Mouse (Mus musculus) embryo, embryonic 10 days (tissue): ENCODE data around the gene Sort1.
"Not testable (repeated sequence)": the region's sequence is repeated elsewhere in the genome, so short reads cannot be mapped to it uniquely, and the experiment has no call there.

Experiments
- DNase-seq: peaks from one replicate; pipeline ENCODE4 v3.0.0-alpha.2; 2015; ENCODE audit warnings: low spot score

Sort1 gene

DNA sequence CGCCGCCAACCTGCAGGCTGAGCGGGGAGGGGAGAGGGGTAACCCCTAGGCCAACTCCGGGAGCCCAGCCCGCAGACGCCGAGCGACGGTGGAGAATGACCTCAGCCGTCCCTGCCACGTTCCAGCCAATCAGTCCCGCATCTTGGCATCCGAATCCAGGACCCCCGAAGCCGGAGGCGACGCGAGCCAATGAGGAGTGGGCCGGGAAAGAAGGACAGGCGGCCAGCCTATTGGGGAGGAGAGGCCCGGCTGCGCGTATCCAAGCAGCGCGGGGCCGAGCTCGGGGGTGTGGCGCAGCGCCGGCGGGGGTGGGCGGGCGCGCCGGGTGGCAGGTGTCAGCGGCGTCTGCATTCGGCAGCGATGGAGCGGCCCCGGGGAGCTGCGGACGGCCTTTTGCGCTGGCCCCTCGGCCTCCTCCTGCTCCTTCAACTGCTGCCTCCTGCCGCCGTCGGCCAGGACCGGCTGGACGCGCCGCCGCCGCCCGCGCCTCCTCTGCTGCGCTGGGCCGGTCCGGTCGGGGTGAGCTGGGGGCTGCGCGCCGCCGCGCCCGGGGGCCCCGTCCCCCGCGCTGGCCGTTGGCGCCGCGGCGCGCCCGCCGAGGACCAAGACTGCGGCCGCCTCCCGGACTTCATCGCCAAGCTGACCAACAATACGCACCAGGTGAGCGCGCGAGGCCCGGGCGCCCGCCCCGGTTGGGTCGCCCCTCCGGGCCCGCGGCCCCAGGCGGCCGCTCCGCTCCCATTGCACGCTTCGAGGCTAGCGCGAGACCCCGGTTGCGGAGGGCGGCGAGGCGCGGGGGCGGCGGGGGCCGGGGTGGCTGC is at the start of gene Sort1:
Gene Sort1 (plus strand): TSS at position 302 of the 821 bp plus-strand sequence.
- DNase-seq, result peak; percentile 99

DNA sequence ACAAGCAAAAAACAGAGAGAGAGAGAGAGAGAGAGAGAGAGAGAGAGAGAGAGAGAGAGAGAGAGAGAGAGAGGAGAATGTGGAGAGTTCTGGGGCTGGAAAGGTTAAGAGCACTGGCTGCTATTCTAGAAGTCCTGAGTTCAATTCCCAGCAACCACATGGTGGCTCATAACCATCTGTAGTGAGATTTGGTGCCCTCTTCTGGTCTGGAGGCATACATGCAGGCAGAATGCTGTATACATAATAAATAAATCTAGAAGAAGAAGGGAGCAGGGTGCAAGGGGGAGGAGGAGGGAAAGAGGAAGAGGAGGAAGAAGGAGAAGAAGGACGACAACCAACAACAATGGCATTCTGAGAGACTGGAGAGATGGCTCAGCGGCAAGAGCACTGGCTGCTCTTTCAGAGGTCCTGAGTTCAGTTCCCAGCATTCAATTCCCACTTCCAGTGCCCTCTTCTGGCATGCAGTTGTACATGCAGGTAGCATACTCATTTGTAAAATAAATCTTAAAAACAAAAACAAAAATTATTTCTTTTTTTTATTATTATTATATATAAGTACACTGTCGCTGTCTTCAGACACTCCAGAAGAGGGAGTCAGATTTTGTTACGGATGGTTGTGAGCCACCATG is 46.3 kb upstream of the Sort1 start:
- DNase-seq, result not testable (repeated sequence)

DNA sequence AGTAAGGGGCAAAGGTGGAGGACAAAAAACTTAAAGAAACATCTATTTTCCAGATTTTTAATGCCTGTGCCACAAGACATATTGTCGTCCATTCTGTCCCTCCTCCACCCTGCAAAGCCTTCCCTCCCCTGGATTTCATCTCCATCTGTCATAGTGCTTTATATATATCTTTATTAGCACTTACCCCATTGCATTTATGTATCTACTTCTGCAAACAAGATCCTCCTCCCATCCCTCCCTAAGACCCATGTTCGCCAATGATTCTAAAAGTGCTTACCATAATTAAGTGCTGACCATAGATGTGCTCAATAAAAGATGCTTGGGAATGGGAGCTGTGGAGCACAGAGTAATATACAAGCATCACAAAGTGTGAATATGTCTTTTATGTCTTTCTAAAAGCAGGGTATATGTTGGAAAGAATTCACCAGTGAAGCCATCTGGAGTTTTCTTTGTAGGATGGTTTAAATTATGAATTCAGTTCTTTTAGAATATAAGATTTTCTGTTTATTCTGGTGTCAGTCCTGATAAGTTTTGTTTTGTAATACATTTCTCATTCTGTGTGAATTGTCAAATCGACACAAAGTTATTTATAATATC is 42.5 kb upstream of the Sort1 start:
- no peak for DNase-seq

DNA sequence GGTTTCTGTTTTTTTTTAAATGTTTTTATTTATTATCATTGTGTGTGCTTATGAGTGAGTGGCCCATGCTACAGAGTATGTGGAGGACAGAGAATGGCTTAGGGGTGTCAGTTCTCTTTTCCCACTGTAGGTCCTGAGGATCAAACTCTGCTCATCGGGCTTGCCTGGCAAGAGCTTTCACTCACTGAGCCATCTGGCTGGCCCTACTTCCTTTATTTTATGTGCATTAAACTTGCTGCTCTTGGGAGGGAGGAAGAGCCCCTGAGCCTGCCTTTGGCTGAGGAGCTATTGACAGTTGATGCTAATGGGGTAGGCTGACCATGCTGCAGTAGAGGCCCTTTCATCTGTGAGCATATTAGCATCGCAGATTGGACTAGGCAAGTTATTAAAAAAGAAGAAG is 37.0 kb upstream of the Sort1 start:
- no peak for DNase-seq

DNA sequence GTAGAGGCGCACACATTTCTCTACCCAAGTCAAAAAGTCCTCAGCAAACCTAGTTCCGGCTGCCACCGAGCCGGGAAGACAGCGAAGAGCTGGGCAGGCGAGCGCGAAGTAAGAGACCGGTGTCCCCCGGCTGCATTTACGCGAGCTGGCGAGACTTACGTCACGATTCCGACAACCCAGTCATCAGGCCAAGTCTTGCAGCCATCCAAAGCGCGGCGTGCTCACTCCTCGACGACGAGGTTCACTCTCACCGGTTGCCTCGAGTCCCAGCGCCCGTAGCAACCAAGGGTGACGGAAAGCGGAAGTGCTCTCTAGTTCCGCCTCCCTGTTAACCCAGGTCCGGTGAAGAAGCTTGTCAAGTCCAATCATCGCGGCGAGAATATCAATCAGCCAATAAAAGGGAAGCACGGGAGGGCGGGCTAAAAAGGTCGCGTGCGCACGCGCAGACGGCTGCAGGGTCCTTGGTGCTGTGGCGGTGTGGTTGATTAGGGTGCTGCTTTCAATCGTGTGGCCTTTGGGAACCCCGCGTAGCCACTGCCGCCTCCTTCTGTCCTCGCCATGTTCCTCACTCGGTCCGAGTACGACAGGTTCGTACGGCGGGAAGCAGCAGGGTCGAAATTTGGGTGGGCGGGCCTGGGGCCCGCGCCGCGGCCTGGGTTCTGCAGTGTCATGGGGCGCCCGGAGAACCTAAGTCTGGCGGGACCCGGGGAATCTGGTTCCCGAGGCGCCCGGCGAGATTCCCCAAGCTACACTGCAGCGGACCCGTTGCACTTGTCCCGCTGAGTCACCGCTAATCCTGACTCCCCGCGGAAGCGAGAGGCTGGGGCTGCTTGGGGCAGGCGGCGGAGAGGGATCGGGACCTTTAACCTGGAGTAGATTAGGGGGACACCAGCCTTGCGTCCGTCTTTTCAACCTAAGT is 26.9 kb upstream of the Sort1 start, which contains the start of gene Psma5:
Gene Psma5 (plus strand): TSS at position 208 of the 919 bp plus-strand sequence.
- DNase-seq, result peak; percentile 99

DNA sequence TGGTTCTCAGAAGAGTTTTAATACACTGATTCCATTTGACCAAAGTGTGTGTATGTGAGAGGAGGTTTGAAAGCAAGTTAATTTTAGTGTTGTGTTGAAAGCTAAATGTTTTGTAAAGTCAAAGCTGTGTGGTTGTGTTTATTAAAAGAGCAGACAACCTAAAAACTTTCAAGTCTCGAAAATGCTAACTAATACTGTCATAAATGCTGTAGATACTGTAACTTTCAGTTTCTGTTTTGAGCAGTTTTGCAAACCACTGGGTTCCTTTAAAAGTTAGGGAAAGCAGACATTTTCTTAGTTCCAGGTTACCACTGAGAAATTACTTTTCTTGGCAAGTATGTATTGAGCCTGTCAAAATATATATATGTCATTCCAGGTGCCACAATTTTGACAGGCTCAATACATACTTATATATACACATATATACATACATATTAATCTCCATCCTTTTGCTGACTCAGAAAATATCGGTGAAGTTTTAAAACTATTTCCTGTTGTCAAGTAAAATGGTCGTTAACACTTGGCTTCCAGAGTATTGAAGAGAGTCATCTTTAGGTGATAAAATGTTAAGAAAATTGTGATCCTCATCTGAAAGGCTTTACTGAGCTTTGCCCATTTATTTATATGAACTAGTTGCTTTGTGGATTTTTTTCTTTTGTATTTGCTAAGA is 25.9 kb upstream of the Sort1 start:
- DNase-seq, result no peak

DNA sequence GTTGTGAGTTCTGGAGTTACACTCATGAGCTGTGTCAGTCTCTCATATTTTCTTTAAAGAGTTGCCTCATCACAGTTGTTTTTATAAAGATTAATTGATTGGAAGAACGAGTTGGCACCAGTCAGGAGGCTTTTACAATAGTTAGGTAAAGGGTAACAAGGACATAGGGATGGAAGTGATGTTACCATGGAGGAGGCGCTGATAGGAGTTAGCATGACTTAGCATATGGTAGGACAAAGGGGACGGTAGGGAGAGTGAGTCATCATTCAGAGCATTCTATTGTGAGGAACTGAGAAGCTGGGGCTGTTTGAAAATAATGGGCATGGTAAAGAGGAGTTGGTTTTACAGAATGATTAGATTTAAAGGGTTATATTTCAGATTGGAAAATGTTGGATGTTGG is 24.6 kb upstream of the Sort1 start:
- peak; percentile 32 for DNase-seq

DNA sequence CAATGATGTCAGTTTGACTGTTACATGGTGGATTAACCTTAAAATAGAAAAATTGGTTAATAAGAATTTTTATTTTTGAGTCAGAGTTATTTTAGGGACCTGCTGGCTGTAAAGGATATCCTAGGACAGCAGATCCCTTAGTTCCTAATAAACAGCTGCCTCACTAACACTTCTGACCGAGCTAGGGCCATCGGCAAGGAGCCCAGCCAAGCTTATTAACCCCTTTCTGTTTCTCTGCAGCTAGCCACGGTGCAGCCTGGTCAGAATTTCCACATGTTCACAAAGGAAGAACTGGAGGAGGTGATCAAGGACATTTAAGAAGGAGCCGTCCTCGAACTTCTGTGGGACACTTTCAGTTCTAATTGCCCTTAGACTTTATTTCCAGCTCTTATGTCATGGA is 4.4 kb upstream of the Sort1 start:
- DNase-seq, result not testable (repeated sequence)

DNA sequence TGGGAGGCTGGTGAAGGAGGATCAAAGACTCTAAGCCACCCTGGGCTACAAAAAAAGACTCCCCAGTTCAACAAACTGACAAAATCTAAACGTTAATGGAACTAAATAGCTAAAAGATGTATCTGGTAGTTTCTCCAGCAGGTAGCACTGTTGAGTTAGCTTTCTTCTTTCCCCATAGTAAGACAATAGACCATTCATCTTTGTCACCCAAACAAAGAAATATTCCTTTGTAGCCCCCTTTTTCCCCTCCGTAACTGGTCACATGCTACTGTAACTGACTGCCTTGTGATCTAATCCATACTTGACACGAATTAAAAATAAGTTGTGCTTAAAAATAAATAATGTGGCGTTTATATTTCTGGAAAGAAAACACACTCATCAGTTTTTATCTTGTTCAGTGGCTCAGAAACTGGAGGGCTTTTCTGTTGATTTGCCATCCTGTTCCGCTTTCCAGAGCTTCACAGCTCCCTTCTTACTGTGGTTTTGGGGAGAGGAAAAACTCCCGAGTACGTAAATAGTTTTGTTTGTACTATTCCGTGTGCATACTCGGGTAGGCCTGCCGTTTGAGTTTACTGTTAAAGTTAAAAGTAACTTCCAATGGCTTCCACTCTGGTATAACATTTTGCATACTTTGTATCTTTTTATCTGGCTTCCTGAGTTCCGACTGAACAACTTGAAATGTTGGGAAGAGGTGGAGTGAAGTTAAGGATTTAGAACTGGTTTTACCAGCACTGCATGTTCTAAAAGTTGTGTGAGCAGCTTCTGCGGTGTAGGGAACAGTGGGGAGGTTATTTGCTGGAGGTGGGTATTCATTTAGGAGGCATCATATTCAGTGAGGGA is 1.3 kb upstream of the Sort1 start:
- peak; percentile 87 for DNase-seq

DNA sequence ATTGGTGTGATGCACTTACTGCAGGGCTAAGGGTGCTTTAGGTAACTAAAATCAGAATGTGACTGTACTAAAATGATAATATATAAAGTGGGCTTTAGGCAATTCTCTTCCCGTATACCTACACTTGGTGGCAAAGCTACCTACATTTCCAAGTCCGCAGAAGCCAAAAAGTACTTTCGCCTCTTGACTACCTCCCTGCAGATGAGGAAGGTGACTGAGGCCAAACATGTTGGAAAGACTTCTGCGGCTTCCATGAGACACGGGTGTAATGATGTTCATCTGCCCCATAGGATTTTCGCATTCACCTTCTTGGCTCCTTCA is 681 bp upstream of the Sort1 start:
- no peak for DNase-seq

DNA sequence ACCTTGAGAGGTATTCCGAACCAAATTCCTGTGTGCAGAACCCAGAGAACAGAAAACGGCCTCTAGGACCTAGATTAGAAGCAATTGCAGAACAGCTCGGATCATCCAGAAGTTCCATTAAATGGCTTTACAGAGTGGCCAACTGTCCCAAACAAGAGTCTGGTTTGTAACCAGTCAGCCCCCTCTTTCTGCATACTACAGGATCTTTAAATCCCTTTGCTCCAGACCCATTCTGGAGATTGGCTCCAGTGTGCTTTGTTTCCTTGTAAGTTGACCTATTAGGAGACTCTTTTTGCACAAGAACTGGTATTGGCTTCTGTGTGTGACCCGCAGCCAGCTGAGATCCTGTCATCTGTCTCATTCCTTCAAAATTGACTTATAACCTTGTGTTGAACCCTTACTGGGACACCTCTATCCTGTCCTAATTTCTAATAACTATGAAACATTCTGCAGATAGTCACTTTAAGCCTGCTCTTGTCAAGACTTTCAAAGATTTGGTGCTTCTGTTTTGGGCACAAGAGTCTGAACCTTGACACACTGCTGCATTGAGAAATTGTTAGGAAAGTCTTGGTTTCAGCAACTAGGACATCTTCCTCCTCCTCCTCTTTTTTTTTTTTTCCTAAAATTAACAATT is 1.3 kb downstream of the Sort1 start:
- DNase-seq, result no peak

DNA sequence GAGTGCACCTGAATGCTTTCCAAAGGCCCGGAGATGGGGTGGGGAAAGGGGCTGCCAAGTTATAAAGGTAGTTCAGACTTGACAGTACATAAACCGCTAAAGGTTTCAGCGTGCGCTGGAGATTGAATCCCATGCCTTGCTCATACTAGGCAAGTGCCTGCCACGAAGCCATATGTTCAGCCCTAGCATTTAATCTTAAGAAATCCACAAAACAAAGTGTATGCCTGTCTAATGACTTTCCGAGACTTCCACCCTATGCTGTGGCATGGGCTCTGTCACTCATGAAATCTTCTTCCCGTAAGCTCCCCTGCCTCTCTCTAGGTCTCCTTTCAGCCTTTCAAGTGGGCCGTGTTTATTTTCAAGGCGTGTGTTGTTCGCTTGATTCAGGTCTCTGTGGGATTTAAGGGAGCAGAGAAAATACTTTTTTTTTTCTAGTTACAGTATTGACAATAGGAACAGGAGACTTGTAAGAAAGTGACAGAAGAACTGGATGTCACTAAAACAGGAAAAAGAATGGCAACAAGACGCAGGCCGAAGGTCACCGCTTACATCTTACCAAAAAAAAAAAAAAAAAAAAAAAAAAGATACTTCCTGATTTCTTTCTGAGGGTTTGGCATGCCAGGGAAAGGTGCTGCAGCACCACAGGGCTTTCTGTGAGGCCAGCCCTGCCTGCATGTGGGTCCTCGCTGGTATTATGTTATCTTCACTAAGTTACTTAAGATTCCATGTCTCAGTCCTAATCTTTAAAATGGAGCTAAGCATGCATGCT is 3.0 kb downstream of the Sort1 start:
- no peak for DNase-seq

DNA sequence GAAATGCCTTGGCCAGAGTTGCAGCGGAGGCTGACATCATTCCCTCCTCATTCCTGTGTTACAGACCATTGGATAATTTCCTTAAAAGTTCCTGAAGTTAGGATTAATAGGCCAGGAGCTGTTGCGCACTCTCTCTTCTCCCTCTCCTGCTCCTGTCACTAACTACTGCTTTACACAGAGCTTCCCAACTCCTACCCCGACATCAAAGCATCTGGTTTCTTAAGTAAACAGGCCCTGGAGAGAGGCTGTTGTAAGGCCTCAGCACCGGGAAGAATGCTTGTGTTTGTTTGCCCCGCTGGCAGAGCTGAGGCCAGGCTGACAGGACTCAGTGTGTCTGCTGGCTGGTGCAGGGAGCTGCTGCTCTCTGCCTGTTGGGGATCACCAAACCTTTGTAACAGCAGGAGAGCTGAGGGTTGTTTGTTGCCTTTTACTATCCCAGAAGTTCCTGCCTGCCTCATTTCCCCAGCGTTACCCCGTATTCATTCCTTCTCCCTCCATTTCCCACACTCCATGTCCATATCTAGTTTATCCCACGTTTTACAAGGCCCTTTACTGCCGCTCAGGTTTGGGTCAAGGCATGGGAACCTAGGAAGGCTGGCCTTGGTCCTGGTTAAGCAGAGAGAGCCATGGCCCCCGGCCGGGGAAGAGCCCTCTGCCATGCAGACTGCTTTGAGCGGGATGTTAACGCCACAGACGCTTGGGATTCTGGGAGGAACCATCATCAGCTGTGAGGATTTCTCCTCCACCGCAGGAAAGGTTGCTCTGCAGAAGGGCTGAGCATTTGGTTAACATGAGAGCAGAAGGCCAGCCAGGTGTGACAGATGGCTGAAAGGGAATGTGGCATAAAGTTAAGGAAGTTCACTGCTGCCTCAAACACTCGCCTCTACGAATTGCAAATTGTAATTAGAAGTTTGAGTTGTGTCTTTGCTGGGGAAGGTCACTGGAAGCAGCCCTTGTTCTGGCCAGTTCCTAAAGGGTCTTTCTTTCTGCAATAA is 4.2 kb downstream of the Sort1 start:
- peak; percentile 81 for DNase-seq

DNA sequence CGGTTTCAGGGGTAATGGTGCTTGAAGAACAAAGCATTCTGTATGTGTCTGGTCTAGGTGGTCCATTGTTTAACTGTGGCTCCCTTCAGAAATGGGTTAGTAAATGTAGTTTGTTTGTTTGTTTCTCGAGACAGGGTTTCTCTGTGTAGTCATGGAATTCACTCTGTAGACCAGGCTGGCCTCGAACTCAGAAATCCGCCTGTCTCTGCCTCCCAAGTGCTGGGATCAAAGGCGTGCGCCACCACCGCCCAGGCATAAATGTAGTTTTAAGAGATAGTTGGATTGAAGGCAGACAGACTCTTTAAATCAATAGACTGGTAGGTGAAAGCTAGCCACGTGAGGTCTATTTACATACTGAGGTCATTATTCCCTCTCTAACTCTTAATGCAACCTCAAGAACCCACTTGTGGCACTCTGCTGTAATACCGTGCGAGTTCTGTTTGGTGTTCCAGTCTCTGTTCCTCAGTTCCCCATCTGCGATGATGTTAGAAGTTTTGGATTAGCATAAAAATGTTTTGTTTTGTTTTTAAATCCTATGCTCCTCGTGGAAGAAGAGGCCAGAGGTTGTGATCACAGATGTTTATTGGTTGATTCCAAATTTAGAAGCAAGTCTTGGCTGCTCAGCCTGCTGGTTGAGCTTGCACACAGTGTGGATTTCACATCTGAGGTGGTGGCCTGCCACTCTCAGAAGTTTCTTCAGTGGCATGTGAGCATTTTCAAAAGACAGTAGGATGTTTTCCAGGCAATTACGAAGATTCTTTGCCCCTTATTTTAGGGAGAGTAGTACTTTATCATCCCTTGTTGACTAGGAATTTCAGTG is 5.6 kb downstream of the Sort1 start:
- DNase-seq, result no peak

DNA sequence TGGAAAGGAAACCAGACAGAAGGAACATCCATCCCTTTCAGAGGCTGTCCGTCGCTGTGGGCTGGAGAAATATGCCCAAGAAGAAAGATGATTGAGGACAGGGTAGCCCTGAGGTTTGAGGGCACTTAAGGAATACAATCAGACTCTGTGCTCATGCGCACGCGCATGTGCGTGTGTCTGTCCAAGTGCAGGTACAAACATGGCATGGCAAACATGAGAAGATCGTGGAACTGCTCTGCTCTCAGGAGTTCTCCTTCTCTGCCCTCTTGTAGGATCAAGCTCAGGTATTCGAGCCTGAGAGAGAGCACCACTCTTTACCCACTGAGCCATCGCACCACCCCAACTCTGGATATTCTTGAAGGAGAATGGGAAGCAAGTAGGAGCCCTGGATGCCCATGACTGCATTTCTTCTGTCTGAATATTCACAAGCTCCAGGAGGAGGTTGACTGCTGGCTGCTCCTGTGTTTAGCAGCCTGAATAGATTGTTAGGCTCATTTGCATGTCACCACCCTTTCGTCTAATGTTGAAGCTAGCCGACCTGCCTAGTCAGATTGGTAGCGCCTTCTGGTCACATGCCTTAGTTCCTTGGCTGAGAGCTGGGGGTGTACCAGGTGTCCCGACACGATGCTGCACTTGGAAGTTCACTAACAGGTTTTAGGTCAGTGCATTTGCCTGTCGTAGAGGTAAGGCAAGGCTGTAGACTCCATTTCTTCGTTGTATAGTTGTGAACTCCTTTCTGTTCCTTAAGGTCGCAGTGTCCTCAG is 7.3 kb downstream of the Sort1 start:
- no peak for DNase-seq

DNA sequence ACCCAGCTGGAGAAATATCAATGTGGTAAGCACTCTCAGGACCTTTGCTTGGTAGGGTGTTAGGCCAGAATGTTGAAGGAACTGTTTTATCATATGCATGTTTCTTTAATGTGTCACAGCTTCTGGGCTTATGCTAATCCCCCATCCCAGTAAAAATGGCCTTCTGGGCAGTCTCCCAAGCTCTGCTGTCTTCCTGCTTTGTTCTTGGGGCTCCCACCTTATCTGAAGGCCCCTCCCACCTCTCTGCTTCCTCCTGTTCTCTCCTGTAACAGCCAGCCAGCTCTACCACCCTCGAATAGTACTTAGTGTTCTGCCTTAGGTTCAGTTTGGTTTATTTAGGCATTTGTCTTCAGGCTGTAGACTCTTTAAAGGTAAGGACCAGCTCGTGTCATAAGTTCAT is 10.5 kb downstream of the Sort1 start:
- DNase-seq, result no peak
